Mouse (Mus musculus) C2C12 (cell line): ENCODE results near the gene D630003M21Rik. TPM values are rescaled to one million over a fixed set of nuclear protein-coding genes. Genes with fewer than 3 reads are reported as not detected.

Source experiments
- H3K27me3 ChIP-seq: one replicate; pipeline ENCODE4 v1.6.1; 2011; ENCODE audit not compliant: control insufficient read depth, insufficient read depth, insufficient read length
- H3K36me3 ChIP-seq: one replicate; pipeline ENCODE4 v1.6.1; 2011; ENCODE audit not compliant: control insufficient read depth, insufficient read depth
- H3K4me3 ChIP-seq: one replicate; pipeline ENCODE4 v1.5.1; 2011; ENCODE audit warnings: mild to moderate bottlenecking, control low read depth; ENCODE audit not compliant: poor library complexity, insufficient read depth, severe bottlenecking
- H3K79me2 ChIP-seq: one replicate; pipeline ENCODE4 v1.6.1; 2011; ENCODE audit not compliant: control insufficient read depth, insufficient read depth
- H3K79me3 ChIP-seq: one replicate; pipeline ENCODE4 v1.6.1; 2011; ENCODE audit warnings: low read depth, control low read depth
- H3ac ChIP-seq: one replicate; pipeline ENCODE3; 2011; ENCODE audit warnings: low read depth; ENCODE audit not compliant: control insufficient read depth, insufficient read length
- CEBPB ChIP-seq: IDR thresholded peaks from one replicate; pipeline ENCODE4 v1.6.1; 2011; ENCODE audit warnings: low read depth, mild to moderate bottlenecking, control low read depth, moderate library complexity
- CTCF ChIP-seq: IDR thresholded peaks from one replicate; pipeline ENCODE4 v1.5.1; 2011; ENCODE audit not compliant: control insufficient read depth, insufficient read depth, insufficient read length
- FOSL1 ChIP-seq: IDR thresholded peaks from one replicate; pipeline ENCODE4 v1.8.0; 2011; ENCODE audit warnings: mild to moderate bottlenecking, low read length; ENCODE audit not compliant: poor library complexity, insufficient read depth, severe bottlenecking
- MAX ChIP-seq: IDR thresholded peaks from one replicate; pipeline ENCODE4 v1.6.1; 2011; ENCODE audit warnings: mild to moderate bottlenecking, control low read depth
- MYOD1 ChIP-seq: IDR thresholded peaks from one replicate; pipeline ENCODE4 v1.6.1; 2011; ENCODE audit warnings: low read depth; ENCODE audit not compliant: control insufficient read depth, insufficient read length
- MYOG ChIP-seq: IDR thresholded peaks from one replicate; pipeline ENCODE4 v1.6.1; 2011; ENCODE audit not compliant: control insufficient read depth, insufficient read length; ENCODE audit errors: extremely low read depth
- USF1 ChIP-seq: IDR thresholded peaks from one replicate; pipeline ENCODE4 v1.6.1; 2011; ENCODE audit warnings: low read depth, mild to moderate bottlenecking, control low read depth, moderate library complexity
- polyA plus RNA-seq: library from polyadenylated mRNA; unstranded; fragments of >200 nt; fragmentation: generic; extraction: Trizol; gene quantifications from one replicate; pipeline ENCODE4 v1.2.1, GENCODE M21; 2012; ENCODE audit warnings: missing spikeins

Gene D630003M21Rik
- polyA plus RNA-seq, 1 experiment: 0.01 TPM

- Histone ChIP-seq H3K36me3 (no peaks in the 10 kb centered on the region), H3K4me3 (no peak overlapping the region), H3K79me2 (no peaks in the 10 kb centered on the region), H3K27me3 (no peaks in the 10 kb centered on the region), H3ac (no peak overlapping the region), H3K79me3 (no peaks in the 10 kb centered on the region)
- TF ChIP-seq FOSL1: no peak
- no peak for TF ChIP-seq MAX
- TF ChIP-seq USF1: no peak
- no peak for TF ChIP-seq MYOG
- no peak for TF ChIP-seq CTCF
- TF ChIP-seq CEBPB: no peak
- TF ChIP-seq MYOD1: no peak
Observed at GRCm38 (mm10) chr2:158156487-158156886, 72.5 kb downstream of the D630003M21Rik start.

DNA sequence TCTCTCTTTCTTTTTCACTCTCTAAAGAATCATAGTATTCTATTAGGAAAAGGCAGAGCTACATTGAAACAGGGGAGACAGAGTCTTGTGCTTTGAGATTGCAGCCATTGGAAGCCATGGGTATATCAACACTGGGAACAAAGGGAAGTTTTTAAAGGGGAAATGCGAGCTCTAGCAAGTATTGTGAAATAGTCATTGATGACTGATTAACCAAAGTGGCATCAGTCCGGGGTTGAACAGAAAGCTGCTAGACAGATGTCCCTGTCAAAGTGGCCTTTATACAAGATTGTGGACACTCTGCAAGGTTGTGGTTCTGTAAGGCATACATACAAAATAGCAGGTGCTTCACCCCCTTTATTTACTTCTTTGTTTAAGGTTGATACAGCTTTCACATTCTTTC lies 73.4 kb downstream of the D630003M21Rik start:
- Histone ChIP-seq H3K79me3 (no peaks in the 10 kb centered on the region), H3K36me3 (no peaks in the 10 kb centered on the region), H3ac (no peak overlapping the region), H3K27me3 (no peaks in the 10 kb centered on the region), H3K4me3 (no peak overlapping the region), H3K79me2 (no peaks in the 10 kb centered on the region)
- TF ChIP-seq CEBPB (peak; percentile 11), FOSL1 (no peak)

DNA sequence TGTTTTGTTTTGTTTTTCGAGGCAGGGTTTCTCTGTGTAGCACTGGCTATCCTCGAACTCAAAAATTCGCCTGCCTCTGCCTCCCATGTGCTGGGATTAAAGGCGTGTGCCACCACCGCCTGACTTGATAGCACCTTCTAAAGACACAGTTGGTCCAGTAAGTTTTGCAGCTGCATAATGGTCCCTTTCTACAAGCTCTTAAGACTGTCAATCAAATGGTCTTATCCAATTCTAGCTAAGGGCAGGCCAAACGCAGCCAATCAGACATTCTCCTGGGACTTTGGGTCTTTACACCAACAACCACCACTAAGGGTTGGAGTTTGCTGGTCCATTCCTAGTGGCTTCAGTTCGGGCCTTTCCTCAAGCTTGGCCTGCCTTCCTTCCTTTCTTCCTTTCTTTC lies 73.9 kb downstream of the D630003M21Rik start:
- Histone ChIP-seq H3K36me3 (no peaks in the 10 kb centered on the region), H3K27me3 (no peaks in the 10 kb centered on the region), H3K4me3 (no peak overlapping the region), H3K79me2 (no peaks in the 10 kb centered on the region), H3ac (no peak overlapping the region), H3K79me3 (no peaks in the 10 kb centered on the region)
- no peak for TF ChIP-seq CEBPB
- no peak for TF ChIP-seq USF1
- TF ChIP-seq MYOG: no peak
- no peak for TF ChIP-seq MYOD1
- no peak for TF ChIP-seq MAX
- TF ChIP-seq CTCF: no peak
- no peak for TF ChIP-seq FOSL1

DNA sequence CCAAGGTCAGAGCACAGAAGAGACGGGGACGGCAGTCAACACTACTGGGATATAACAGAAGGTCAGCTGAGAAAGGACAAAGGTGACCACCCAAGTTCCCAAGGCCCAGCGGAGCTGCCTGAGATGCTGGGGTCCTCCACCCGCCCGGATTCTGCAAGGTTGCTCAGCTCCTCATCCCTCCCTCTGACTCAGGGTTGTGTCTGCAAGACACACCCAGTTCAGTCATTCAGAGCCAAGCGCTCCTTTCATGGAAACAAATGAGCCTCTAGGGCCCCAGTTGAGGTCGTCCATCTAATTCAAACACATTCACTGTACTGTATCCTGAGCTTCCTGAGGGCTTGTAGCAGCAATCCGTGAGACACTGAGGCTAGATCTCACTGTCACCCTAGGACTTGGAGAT lies 74.4 kb downstream of the D630003M21Rik start:
- no peaks in the 10 kb centered on the region for H3K79me3 ChIP-seq
- no peaks in the 10 kb centered on the region for H3K36me3 ChIP-seq
- no peaks in the 10 kb centered on the region for H3K79me2 ChIP-seq
- H3K27me3 ChIP-seq: no peaks in the 10 kb centered on the region
- no peak overlapping the region for H3ac ChIP-seq
- H3K4me3 ChIP-seq: no peak overlapping the region
- TF ChIP-seq MYOD1: no peak
- no peak for TF ChIP-seq CTCF

DNA sequence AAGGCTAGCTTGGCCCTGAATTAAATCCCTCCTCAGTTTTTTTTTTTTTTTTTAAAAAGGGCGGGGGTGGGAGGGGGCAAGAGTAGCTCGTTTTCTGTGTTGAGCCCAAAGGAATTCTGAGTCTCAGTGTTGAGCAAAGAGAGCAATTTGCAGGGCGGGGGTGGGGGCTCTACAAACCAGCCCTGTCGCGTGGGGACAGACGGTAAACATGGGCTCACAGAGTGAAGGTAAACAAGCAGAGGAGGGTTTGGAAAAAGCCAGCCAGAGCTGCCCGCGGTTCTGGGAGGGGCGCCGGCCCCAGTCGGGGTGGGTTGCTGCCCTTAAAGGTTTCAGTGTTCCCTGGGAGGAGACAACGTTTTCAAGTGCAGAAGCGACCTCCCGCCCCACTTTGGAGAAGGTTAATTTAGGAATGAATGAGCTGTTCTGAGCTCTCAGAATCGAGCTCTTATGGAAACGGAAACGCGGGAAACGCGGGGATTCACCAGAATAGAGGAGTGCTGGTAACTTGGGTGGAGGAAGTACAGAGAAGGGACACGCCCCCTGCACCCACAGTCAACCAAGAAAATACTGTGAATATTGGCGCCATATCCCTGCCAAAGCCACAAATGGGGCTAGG lies 75.2 kb downstream of the D630003M21Rik start:
- TF ChIP-seq USF1: no peak
- no peak for TF ChIP-seq MYOD1
- no peak for TF ChIP-seq MYOG
- H3K79me2 ChIP-seq: no peaks in the 10 kb centered on the region

GRCm38 (mm10) chr2:158152685-158153309 lies 76.2 kb downstream of the D630003M21Rik start:
- Histone ChIP-seq H3ac (no peak overlapping the region), H3K27me3 (no peaks in the 10 kb centered on the region), H3K79me2 (no peaks in the 10 kb centered on the region), H3K4me3 (no peak overlapping the region), H3K36me3 (no peaks in the 10 kb centered on the region), H3K79me3 (no peaks in the 10 kb centered on the region)
- no peak for TF ChIP-seq MYOG
- TF ChIP-seq MAX: no peak
- TF ChIP-seq CTCF: no peak
- no peak for TF ChIP-seq MYOD1
- no peak for TF ChIP-seq CEBPB
- TF ChIP-seq FOSL1: no peak
- no peak for TF ChIP-seq USF1

More for the DNA sequence above, 75.2 kb downstream of the D630003M21Rik start:
- Histone ChIP-seq H3K36me3 (no peaks in the 10 kb centered on the region), H3ac (no peak overlapping the region), H3K27me3 (no peaks in the 10 kb centered on the region), H3K79me3 (no peaks in the 10 kb centered on the region), H3K4me3 (no peak overlapping the region)
